Mouse (Mus musculus): ENCODE data around the gene Zfp106.
A peak's percentile ranks its signal among the peaks of the same experiment; 100 is the strongest.
"Not testable (repeated sequence)": the region's sequence is repeated elsewhere in the genome, so short reads cannot be mapped to it uniquely, and the experiment has no call there.

Gene Zfp106

DNA sequence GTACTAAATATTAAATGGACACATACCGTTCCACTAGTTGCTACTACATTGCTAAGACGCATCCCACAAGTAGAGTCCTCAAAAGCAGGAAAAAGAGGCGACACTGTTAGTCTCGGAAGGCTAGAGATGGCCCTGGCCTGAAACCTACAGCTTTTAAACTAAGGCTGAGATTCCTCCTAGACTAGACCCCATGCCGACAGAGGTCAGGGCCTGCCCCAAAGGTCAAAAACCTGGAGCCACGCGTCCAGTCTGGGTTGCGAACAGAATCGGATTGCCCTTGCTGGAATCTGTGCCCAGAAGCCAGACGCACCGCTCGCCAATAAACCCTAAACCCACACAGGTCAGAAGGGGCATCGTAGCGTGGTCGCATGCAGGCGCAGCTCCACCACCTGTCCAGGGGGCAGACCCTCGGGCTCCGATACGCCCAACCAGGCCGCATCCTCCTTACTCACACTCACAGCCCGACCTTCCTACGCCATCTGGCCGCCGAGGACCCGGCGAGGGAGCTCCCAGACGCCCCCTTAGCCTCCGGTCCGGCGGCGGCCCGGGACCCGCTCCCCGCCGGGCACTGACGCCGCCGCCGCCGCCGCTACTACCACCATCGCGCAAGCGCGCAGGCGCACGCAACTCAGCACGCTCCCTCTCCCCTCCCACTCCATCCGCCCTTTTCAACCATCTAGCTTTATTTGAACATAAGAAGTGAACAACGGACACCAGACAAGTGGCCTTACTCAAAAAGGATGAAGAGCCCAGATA is at the start of gene Zfp106:
Zfp106 (minus strand) TSS at position 609 of the 756 bp plus-strand sequence.
- DNase-seq (ENCODE audit: low spot score): peak; percentile 87

DNA sequence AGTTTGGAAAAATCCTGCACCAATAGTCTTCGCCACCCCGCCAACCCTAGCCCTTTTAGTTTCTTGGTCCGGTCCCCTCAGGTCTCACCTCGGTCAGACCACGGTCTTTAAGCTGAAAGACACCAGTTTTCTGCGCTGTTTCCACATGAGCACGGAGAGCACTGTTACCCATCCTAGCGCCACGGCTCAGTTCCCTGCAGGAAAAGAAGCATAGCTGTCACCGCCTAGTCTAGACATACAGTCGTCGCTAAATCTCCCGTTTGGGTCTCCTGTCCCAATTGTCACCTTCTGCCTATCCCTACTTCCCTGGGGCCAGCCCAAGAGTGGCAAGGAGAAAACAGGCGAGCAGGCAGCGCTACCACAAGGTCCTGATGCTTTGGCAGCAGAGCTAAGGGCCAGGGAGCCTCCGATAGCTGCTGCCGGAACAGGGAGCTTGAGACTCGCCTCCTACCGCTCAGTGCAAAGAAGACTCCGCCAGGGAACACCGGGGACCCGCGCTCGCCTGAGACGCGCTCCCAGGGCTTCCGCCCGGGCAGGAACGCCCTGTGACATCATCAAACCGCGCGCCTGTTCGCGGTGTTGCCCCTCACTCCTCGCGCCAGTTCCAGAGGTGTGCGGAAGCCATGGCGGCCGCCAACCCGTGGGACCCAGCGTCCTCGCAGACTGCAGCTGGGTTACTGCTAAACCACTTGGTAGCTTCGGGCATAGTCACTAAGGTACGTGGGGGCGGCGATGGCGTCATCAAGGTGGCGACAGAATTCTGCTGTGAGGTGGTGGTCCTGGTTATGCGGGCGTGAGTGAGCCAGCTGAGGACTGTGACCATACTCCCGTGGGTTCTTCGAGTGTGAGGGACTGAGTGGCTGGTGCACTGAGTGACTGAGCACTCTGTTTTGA is 45.4 kb upstream of the Zfp106 start, which contains the start of the genes Haus2 and Lrrc57:
Haus2 (plus strand) TSS at position 554 of the 894 bp plus-strand sequence.
Lrrc57 (minus strand) TSS at position 691 of the 894 bp plus-strand sequence.
- peak; percentile 92 for DNase-seq (ENCODE audit: low spot score)

DNA sequence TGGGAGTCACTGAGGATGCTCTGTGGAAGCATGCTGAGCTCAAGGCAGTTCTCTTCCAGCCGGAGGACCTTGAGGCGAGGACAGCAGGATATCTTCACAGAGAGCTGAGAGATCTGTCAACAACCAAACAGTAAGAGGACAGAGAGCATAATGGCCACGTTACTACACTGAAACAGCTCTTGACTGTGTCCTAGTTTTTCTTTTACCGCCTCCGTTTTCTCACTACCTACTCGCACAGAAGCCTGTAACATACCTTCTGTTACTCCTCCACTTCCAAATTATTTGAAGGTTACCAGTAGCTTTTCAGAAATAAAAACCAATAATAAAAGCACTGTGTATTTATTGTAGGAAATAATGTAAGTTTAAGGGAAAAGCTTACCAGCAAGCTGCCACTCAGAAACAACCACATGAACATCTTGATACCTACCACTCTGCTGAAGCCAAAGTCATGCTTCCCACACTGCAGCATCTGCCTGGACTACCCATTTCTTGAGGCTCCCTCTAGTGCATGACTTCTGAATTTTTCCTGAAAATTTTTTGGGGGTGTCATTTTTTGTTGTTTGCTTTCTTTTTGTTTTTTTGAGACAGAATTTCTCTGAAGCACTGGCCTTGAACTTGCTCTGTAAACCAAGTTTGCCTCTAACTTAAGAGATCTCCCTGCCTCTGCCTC is 42.5 kb upstream of the Zfp106 start:
- no peak for DNase-seq (ENCODE audit: low spot score)

- no peak for DNase-seq (ENCODE audit: low spot score)
These were observed 35.9 kb upstream of the Zfp106 start for GRCm38 (mm10) chr2:120599506-120599905.

DNA sequence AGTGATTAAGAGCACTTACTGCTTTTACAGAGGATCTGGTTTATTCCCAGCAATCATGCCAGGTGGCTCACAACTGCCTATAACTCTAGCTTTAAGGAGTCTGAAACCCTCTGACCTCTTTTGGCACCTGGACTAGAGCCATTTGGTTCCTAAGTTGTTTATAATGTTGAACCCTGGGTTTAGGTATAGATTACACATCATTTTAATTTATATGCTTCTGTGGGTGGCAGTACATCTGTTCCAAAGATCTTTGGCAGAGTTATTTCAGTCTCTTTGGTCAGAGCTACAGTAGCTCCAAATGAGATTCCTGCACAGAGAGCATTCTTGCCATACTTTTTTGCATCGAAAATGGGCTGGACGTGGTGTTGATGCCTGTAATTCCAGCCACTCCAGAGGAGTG is 34.1 kb upstream of the Zfp106 start:
- no peak for DNase-seq (ENCODE audit: low spot score)

DNA sequence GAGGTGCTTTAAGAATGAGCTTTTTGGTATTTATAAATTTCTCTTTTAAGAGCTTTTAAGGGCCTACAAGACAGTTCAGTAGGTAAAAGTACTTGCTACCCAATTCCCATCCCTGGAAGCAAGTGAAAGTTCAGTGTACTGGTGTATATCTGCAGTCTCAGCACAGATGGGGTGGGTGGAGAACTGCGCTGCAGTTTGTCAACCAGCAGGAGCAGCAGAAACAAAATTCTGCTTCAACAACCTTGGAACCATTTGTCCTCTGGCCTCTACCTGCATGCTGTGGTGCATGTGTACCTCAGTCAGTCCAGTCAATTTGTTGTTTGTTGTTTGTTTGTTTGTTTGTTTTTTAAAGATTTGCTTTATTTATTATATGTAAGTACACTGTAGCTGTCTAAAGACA is 28.6 kb upstream of the Zfp106 start:
- DNase-seq (ENCODE audit: low spot score): no peak

- DNase-seq (ENCODE audit: low spot score): no peak
These were observed 26.1 kb upstream of the Zfp106 start for GRCm38 (mm10) chr2:120589759-120590158.

- DNase-seq (ENCODE audit: low spot score): no peak
These were observed 14.6 kb upstream of the Zfp106 start for GRCm38 (mm10) chr2:120578286-120578685.

GRCm38 (mm10) chr2:120577799-120578198 is 14.2 kb upstream of the Zfp106 start:
- no peak for DNase-seq (ENCODE audit: low spot score)

DNA sequence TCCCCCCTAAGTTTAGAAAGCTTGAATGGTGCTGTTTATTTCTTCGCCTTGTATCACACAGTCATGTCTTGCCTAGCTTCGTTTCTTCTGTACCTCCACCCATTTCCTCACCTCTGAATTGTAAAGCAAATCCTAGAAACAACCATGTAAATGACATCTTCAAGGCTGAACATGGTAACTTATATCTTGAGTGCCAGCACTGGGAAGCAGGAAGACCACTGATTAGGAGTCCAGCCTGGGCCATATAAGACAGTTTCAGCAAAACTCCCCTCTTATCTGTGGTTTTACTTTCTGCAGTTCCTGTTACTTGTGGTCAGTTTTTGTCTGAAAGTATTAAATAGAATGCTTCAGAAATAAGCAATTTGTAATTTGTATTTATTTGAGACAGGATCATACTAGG is 12.3 kb upstream of the Zfp106 start:
- DNase-seq (ENCODE audit: low spot score): no peak

DNA sequence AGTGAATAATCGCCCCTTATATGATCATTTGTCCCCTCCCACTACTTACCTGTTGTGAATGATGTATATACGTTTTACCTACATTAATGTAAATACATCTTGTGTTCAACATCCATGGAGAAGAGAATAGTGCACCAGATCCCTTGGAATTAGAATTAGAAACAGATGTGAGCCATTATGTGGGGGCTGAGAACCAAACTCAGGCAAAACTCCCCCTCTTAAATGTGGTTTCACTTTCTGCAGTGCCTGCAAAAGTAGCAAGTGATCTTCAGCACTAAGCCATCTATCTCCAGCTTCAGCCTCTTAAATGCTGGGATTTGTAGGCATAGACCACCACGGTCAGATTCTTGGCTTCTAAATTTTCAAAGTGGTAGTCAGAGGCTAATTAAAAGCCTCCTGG is 11.5 kb upstream of the Zfp106 start:
- no peak for DNase-seq (ENCODE audit: low spot score)

GRCm38 (mm10) chr2:120572161-120572560 is 8.5 kb upstream of the Zfp106 start:
- DNase-seq (ENCODE audit: low spot score): not testable (repeated sequence)

GRCm38 (mm10) chr2:120571081-120571480 is 7.4 kb upstream of the Zfp106 start:
- no peak for DNase-seq (ENCODE audit: low spot score)

DNA sequence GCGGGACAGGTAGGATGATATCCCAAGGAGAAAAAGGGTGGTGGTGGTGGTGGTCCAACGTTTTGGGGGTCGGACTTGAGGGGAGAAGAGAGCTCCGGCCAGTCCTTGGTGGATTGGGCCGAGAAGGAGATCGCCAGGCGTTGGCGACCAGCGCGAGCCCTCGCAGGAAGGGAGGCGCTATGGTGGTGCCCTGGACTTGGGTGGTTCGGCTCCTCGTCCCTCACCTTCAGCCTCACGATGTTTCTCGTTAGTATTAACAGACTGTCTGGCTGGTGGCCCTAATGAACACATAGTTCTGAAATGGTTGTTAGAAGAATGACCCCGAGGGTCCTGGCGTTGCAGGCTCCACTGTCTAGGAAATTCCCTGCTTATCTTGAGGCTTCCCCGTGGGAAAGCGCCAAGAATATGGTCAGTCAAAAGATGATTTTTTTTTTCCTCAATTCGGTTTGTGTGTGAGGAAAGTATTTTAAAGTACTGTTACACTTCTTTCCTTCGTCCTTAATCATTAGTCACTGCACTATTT is 4.2 kb upstream of the Zfp106 start:
- DNase-seq (ENCODE audit: low spot score): no peak

DNA sequence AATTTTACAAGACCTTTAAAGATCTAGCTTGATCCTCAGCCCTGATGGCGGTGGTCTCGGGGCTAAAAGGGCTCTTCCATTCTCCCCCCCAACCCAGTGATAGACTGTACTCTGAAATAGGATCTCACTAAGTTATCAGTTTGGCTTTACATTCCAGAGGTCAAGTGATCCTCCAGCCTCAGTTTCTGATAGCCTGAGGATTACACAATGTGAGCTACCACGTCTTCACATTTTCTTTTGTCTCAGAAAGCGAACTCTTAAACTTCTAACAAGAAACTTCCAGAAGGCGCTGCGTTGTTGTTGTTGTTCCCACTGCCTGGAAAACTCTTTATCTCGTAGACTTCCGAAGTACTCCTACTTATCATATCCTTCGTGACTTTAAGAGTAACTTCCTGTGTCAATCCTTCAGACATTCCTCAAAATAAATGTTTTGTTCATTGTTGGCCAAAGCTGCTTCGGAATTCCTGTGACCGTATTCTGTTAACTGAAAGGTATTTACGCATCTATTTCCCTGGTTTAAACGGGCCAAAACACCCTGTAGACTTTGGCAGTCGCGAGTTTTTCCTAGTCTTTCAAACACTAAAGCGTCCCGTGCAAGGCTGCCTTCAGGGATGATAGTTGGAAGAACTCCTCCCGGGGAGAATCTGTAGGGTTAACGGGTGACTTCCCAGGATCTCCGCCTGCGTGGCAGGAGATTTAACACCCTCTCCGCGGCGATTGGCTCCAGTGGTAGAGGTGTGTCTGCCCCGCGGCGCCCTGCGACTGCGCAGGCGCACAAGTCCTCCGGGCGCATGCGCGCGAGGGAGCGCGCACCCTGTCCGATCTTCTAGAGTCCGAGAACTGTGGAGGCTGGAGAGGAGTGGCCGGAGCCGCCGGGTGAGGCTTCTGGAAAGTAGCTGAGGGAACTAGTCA is 3.5 kb upstream of the Zfp106 start, which contains the start of gene Snap23:
Snap23 (plus strand) TSS at position 786 of the 912 bp plus-strand sequence.
- peak; percentile 93 for DNase-seq (ENCODE audit: low spot score)

- no peak for DNase-seq (ENCODE audit: low spot score)
These were observed 1.7 kb upstream of the Zfp106 start for GRCm38 (mm10) chr2:120565363-120565762.

GRCm38 (mm10) chr2:120564548-120565188 is 1.0 kb upstream of the Zfp106 start:
- not testable (repeated sequence) for DNase-seq (ENCODE audit: low spot score)

DNA sequence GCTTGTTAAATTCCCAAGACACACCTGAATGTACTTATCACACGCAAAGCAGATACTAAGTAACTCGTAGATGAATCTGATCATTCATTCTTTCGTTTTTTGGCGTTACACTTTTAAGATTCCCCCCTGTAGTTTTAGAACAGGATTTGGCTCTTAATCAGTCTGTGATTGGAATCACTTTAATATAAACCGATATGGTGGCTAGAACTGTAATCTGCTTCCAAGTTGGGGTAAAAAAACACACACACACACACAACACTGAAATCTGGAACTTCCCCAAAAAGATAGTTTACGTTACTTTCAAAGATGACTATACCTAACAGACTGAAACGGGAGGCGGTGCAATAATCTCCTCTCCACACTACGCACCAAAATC is 796 bp downstream of the Zfp106 start:
- no peak for DNase-seq (ENCODE audit: low spot score)

DNA sequence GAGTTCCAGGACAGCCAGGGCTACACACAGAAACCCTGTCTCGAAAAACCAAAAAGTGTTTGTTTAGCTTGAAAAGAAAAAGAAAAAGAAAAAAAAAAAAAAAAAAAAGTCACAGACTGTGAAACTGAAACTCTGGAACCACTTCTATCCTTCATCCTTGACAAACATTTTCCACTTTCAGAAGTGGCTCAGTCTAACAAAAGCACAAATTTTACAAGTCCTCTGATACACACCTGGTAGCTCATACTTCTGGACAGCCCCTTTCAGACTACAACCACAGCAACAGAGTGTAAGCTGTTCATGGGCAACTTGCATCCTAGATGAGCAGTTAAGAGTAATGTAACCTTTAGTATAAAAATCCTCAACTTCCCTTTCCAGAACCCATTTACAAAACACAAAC is 2.1 kb downstream of the Zfp106 start:
- DNase-seq (ENCODE audit: low spot score): no peak

GRCm38 (mm10) chr2:120558813-120559212 is 4.8 kb downstream of the Zfp106 start:
- no peak for DNase-seq (ENCODE audit: low spot score)
